Mouse (Mus musculus) hindbrain, embryonic 14.5 days (tissue): Measurements from ENCODE around the gene Morc3. TPM values are rescaled to one million over a fixed set of nuclear protein-coding genes. Genes with fewer than 3 reads are reported as not detected.

Experiments used
- ATAC-seq: fragments of 200-750 bp; cut with Nextera tagmentation; 2 replicates; pipeline ENCODE4 v1.8.0; 2017; ENCODE audit warnings: moderate number of reproducible peaks, mild to moderate bottlenecking, moderate TSS enrichment, moderate library complexity; ENCODE audit not compliant: low FRiP score
- DNase-seq: peaks from one replicate; pipeline ENCODE4 v3.0.0-alpha.2; 2015; ENCODE audit warnings: low spot score
- H3K27ac ChIP-seq: fragments of 300-500 bp; sonication (generic); 2 replicates; pipeline ENCODE4 v1.5.1; 2014; ENCODE audit warnings: mild to moderate bottlenecking, moderate library complexity
- H3K27me3 ChIP-seq: fragments of 300-500 bp; sonication (generic); 2 replicates; pipeline ENCODE4 v1.6.1; 2014; ENCODE audit warnings: mild to moderate bottlenecking, low read length, mixed read lengths; ENCODE audit not compliant: control insufficient read depth, insufficient read depth
- H3K36me3 ChIP-seq: fragments of 300-500 bp; sonication (generic); replicated peaks from 2 replicates; pipeline ENCODE4 v1.6.1; 2014; ENCODE audit not compliant: control insufficient read depth, insufficient read depth
- H3K4me1 ChIP-seq: fragments of 300-500 bp; sonication (generic); replicated peaks from 2 replicates; pipeline ENCODE4 v1.6.1; 2014; ENCODE audit warnings: antibody characterized with exemption, low read length, mixed read lengths; ENCODE audit not compliant: control insufficient read depth, insufficient read depth
- H3K4me2 ChIP-seq: fragments of 300-500 bp; sonication (generic); replicated peaks from 2 replicates; pipeline ENCODE4 v1.6.1; 2014; ENCODE audit warnings: mild to moderate bottlenecking, moderate library complexity
- H3K4me3 ChIP-seq: fragments of 300-500 bp; sonication (generic); replicated peaks from 2 replicates; pipeline ENCODE4 v1.5.1; 2014; ENCODE audit warnings: mild to moderate bottlenecking, low read length
- H3K9ac ChIP-seq: fragments of 300-500 bp; sonication (generic); 2 replicates; pipeline ENCODE4 v1.6.1; 2014
- H3K9me3 ChIP-seq: fragments of 300-500 bp; sonication (generic); 2 replicates; pipeline ENCODE4 v1.6.1; 2016; ENCODE audit warnings: low read length; ENCODE audit not compliant: control insufficient read depth
- WGBS: fragments of 180-500 bp; shearing (Covaris S2); extraction: QIAGEN DNeasy Blood & Tissue Kit; methylation state at CpG from one replicate; pipeline ENCODE4 v1.1.7; 2014; 5-methylcytosine and 5-hydroxymethylcytosine counted together
- polyA plus RNA-seq: library from polyadenylated mRNA; unstranded; fragments of >200 nt; fragmentation: Nextera tagmentation; extraction: Ambion mirVana; gene quantifications from 2 replicates; pipeline ENCODE4 v1.2.1, GENCODE M21; 2014

The Morc3 gene
- polyA plus RNA-seq, 1 experiment from 2014 or later, result 33.6 TPM

- Histone ChIP-seq H3K9me3 (no peaks in the 10 kb centered on the region), H3K36me3 (peaks cover 40% of the 10 kb centered on the region), H3K9ac (no peak overlapping the region), H3K4me3 (no peak overlapping the region), H3K4me2 (no peak overlapping the region), H3K27me3 (no peaks in the 10 kb centered on the region), H3K4me1 (no peaks in the 10 kb centered on the region), H3K27ac (no peak overlapping the region)
- 85% methylated on average over 11 of the region's 12 CpGs for WGBS
- DNase-seq (no peak), ATAC-seq (no peak)
Observed at GRCm38 (mm10) chr16:93797021-93797840, 34.7 kb upstream of the Morc3 start.

DNA sequence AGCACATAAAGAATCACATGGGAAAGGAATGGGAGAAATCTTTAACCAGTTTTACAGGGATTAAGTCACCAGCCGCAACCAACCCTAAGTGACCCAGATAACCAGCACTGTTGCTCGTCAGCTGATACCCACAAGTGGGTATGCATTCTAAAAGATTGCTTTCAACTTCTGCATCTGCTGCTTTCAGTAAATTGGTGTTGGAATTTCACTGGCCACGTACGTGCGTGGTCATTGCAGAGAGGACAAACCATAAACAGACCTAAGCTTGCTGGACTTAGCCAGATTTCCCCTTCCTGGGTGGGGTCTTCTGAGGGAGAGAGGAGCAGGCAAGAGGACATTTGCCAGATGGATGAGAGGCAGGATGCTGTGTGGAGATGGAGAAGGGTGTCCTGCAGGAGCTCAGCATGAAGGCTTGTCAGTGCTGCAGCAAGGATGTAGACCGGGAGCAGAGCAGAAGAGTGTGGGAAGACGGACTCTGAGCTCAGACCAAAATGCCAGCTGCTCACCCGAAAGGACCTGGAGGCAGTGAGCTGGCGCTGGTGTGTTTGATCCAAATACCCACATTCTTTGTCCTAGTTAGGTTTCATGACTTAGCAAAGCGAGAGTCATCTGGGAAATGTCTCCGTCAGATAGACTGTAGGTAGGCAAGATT is 34.0 kb upstream of the Morc3 start:
- WGBS, result 87% methylated on average over 11 of the region's 11 CpGs
- ATAC-seq, result no peak
- Histone ChIP-seq H3K4me3 (no peak overlapping the region), H3K9ac (no peak overlapping the region), H3K4me1 (no peaks in the 10 kb centered on the region), H3K27ac (no peak overlapping the region), H3K4me2 (no peak overlapping the region), H3K27me3 (no peaks in the 10 kb centered on the region), H3K9me3 (no peaks in the 10 kb centered on the region), H3K36me3 (peaks cover 40% of the 10 kb centered on the region)
- no peak for DNase-seq

- H3K9ac ChIP-seq, result no peak overlapping the region
- H3K4me1 ChIP-seq, result no peaks in the 10 kb centered on the region
- H3K27me3 ChIP-seq, result no peaks in the 10 kb centered on the region
- H3K9me3 ChIP-seq, result no peaks in the 10 kb centered on the region
- 79% methylated on average over 5 of the region's 5 CpGs for WGBS
- no peak overlapping the region for H3K27ac ChIP-seq
- H3K4me3 ChIP-seq, result no peak overlapping the region
- DNase-seq (no peak), ATAC-seq (no peak)
- H3K4me2 ChIP-seq, result no peak overlapping the region
- H3K36me3 ChIP-seq, result peaks cover 40% of the 10 kb centered on the region
Observed at GRCm38 (mm10) chr16:93798623-93799022, 33.3 kb upstream of the Morc3 start.

- no peaks in the 10 kb centered on the region for H3K27me3 ChIP-seq
- H3K4me2 ChIP-seq, result no peak overlapping the region
- no peaks in the 10 kb centered on the region for H3K9me3 ChIP-seq
- no peak overlapping the region for H3K9ac ChIP-seq
- H3K4me1 ChIP-seq, result no peaks in the 10 kb centered on the region
- ATAC-seq, result no peak
- no peak overlapping the region for H3K4me3 ChIP-seq
- no peak overlapping the region for H3K27ac ChIP-seq
- DNase-seq, result no peak
- 87% methylated on average over 3 of the region's 3 CpGs for WGBS
- H3K36me3 ChIP-seq, result peaks cover 37% of the 10 kb centered on the region
Observed at GRCm38 (mm10) chr16:93799071-93799470, 32.9 kb upstream of the Morc3 start.

GRCm38 (mm10) chr16:93799936-93800335 is 32.0 kb upstream of the Morc3 start:
- no peak overlapping the region for H3K4me3 ChIP-seq
- H3K4me2 ChIP-seq, result no peak overlapping the region
- H3K9me3 ChIP-seq, result no peaks in the 10 kb centered on the region
- WGBS, result 96% methylated on average over 16 of the region's 16 CpGs
- no peaks in the 10 kb centered on the region for H3K4me1 ChIP-seq
- DNase-seq (no peak), ATAC-seq (no peak)
- no peak overlapping the region for H3K9ac ChIP-seq
- no peaks in the 10 kb centered on the region for H3K27me3 ChIP-seq
- no peak overlapping the region for H3K27ac ChIP-seq
- H3K36me3 ChIP-seq, result peaks cover 29% of the 10 kb centered on the region

DNA sequence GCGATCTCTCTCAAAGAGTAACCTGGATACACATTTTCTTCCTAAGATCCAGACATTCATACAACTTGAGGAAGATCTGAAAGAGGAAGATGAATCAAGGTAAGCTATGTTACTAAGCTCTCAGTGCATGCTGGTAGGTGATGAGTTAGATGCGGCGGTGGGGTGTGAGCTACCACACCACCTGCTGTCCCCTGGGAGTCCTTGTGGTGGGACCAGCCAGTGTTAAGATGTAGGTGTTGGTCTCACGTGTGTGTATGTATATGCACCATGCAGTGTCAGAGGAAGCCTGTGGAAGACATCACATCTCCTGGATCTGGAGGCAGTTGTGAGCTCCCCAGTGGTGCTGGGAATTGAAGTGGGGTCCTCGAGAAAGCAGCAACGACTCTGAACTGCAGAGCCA is 24.8 kb upstream of the Morc3 start:
- no peak for DNase-seq
- H3K27me3 ChIP-seq, result no peaks in the 10 kb centered on the region
- no peak overlapping the region for H3K27ac ChIP-seq
- no peak for ATAC-seq
- H3K36me3 ChIP-seq, result peaks cover 66% of the 10 kb centered on the region
- 93% methylated on average over 6 of the region's 6 CpGs for WGBS
- no peak overlapping the region for H3K4me3 ChIP-seq
- H3K9me3 ChIP-seq, result peaks cover 13% of the 10 kb centered on the region; the same call in 1 of the 2 replicates
- H3K9ac ChIP-seq, result no peak overlapping the region
- no peak overlapping the region for H3K4me2 ChIP-seq
- no peaks in the 10 kb centered on the region for H3K4me1 ChIP-seq

GRCm38 (mm10) chr16:93807961-93808554 is 23.9 kb upstream of the Morc3 start:
- H3K4me1 ChIP-seq, result no peaks in the 10 kb centered on the region
- no peak overlapping the region for H3K27ac ChIP-seq
- H3K9ac ChIP-seq, result no peak overlapping the region
- peaks cover 15% of the 10 kb centered on the region; the same call in 1 of the 2 replicates for H3K9me3 ChIP-seq
- H3K4me3 ChIP-seq, result no peak overlapping the region
- no peak for ATAC-seq
- no peak overlapping the region for H3K4me2 ChIP-seq
- H3K27me3 ChIP-seq, result no peaks in the 10 kb centered on the region
- WGBS, result 46% methylated on average over 8 of the region's 8 CpGs
- peaks cover 71% of the 10 kb centered on the region for H3K36me3 ChIP-seq
- peak; percentile 32 for DNase-seq

- Histone ChIP-seq H3K4me2 (no peak overlapping the region), H3K4me1 (no peaks in the 10 kb centered on the region)
- 49% methylated on average over 20 of the region's 20 CpGs for WGBS
Observed at GRCm38 (mm10) chr16:93815856-93816736, 15.8 kb upstream of the Morc3 start.

More at GRCm38 (mm10) chr16:93815856-93816736, 15.8 kb upstream of the Morc3 start:
- Histone ChIP-seq H3K9me3 (peaks cover 13% of the 10 kb centered on the region; the same call in 1 of the 2 replicates), H3K27ac (peak overlapping the region; percentile 36; the same call in 1 of the 2 replicates), H3K27me3 (no peaks in the 10 kb centered on the region), H3K36me3 (peaks cover 16% of the 10 kb centered on the region), H3K4me3 (no peak overlapping the region), H3K9ac (no peak overlapping the region)
- ATAC-seq (peak; percentile 24; the same call in 1 of the 2 replicates), DNase-seq (no peak)
